Mouse (Mus musculus) large intestine, adult 2 months (tissue): ENCODE results near the gene Cracr2a. TPM values are rescaled to one million over a fixed set of nuclear protein-coding genes. Genes with fewer than 3 reads are reported as not detected.

ENCODE experiments used
- DNase-seq: peaks from one replicate; pipeline ENCODE4 v3.0.0-alpha.2; 2012; ENCODE audit warnings: low read depth, low spot score
- WGBS: fragments of 180-500 bp; shearing (Covaris S2); methylation state at CpG from one replicate; pipeline ENCODE4 v1.1.7; 2018; 5-methylcytosine and 5-hydroxymethylcytosine counted together
- polyA plus RNA-seq: library from polyadenylated mRNA; depleted of rRNA; stranded (reverse); fragments of >200 nt; gene quantifications from 2 replicates; pipeline ENCODE4 v1.2.3, GENCODE M21; 2012; rRNA removed

Gene Cracr2a
- polyA plus RNA-seq, 1 experiment = 4.0 TPM

- no peak for DNase-seq
- 51% methylated on average over 3 of the region's 3 CpGs for WGBS
Observed at GRCm38 (mm10) chr6:127678998-127679397, 117.9 kb downstream of the Cracr2a start.

GRCm38 (mm10) chr6:127680784-127681183, 119.6 kb downstream of the Cracr2a start:
- DNase-seq = no peak
- WGBS = 39% methylated on average over 7 of the region's 7 CpGs

GRCm38 (mm10) chr6:127683561-127683960, 122.4 kb downstream of the Cracr2a start:
- 53% methylated on average over 8 of the region's 8 CpGs for WGBS
- no peak for DNase-seq

- no peak for DNase-seq
- WGBS = 83% methylated on average over 4 of the region's 4 CpGs
Observed at GRCm38 (mm10) chr6:127684981-127685380, 123.8 kb downstream of the Cracr2a start.

GRCm38 (mm10) chr6:127687181-127687860, 126.2 kb downstream of the Cracr2a start:
- DNase-seq = no peak
- 69% methylated on average over 6 of the region's 6 CpGs for WGBS

- 41% methylated on average over 7 of the region's 7 CpGs for WGBS
- DNase-seq = no peak
Observed at GRCm38 (mm10) chr6:127692298-127692697, 131.2 kb downstream of the Cracr2a start.

GRCm38 (mm10) chr6:127693681-127694080, 132.5 kb downstream of the Cracr2a start:
- WGBS = 83% methylated on average over 7 of the region's 7 CpGs
- no peak for DNase-seq

- 74% methylated on average over 10 of the region's 11 CpGs for WGBS
- DNase-seq = no peak
Observed at GRCm38 (mm10) chr6:127701036-127701783, 140.1 kb downstream of the Cracr2a start.

GRCm38 (mm10) chr6:127708218-127708628, 147.1 kb downstream of the Cracr2a start:
- 21% methylated on average over 1 of the region's 1 CpGs for WGBS
- no peak for DNase-seq

GRCm38 (mm10) chr6:127714906-127715305, 153.8 kb downstream of the Cracr2a start:
- 21% methylated on average over 5 of the region's 5 CpGs for WGBS
- no peak for DNase-seq

- DNase-seq = no peak
Observed at GRCm38 (mm10) chr6:127715428-127715827, 154.3 kb downstream of the Cracr2a start.

GRCm38 (mm10) chr6:127717239-127718137, 156.3 kb downstream of the Cracr2a start:
- no peak for DNase-seq
- WGBS = 21% methylated on average over 21 of the region's 21 CpGs

More at GRCm38 (mm10) chr6:127715428-127715827, 154.3 kb downstream of the Cracr2a start:
- 61% methylated on average over 5 of the region's 5 CpGs for WGBS

- whole genome bisulfite sequencing = 78% methylated on average over 14 of the region's 14 CpGs
- DNase-seq = no peak
Observed at GRCm38 (mm10) chr6:127719875-127720274, 158.7 kb downstream of the Cracr2a start.

- WGBS = 67% methylated on average over 8 of the region's 8 CpGs
- no peak for DNase-seq
Observed at GRCm38 (mm10) chr6:127723126-127723525, 162.0 kb downstream of the Cracr2a start.

Other genes with a start within 250 kb of the Cracr2a start
- gene Parp11, start 114.5 kb upstream of the Cracr2a start, polyA plus RNA-seq = 6.7 and 10.1 TPM in 2 replicates
- gene Prmt8, start 208.1 kb downstream of the Cracr2a start, polyA plus RNA-seq = 0.07 and 0.14 TPM in 2 replicates